Mouse (Mus musculus): ENCODE measurements around the gene Midn.
"Not testable (repeated sequence)": the region's sequence is repeated elsewhere in the genome, so short reads cannot be mapped to it uniquely, and the experiment has no call there.

The Midn gene

DNA sequence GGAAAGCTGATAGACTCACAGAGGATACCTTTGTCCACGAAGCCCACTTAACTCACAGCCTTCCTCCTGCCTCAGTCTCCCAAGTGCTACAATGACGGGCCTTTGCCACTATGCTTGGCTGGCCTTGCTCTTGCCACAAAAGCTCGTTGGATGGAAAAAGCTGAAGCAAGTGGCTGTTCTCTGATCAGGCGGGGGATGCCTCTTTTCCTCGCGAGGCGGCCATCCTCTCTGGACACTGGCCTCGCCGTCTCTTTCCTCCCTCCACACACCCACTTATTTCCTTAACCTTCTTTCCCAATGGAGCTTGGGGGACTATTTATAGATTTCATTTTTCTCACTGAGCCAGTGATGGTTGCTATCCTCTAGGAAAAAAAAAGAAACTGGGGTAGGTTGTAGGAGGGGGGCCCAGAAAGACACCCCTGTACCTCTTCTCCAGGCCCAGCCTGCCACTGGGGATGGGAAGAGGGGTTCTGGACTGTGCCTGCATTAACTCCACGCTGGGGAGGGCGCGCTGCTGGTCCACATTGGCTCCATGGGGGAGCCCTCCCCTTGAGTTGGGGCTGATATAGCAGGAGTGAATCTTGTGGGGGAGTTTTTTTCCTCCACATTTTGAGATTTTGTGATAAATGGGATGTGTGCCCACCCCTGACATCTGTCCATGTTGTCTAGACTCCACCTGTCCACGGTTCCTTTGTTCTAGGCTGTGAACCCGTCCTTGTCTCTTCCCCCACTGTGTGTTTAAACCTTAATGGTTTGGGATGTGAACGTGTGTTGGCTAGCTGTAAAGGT is 9.3 kb downstream of the Midn start:
- DNase-seq (ENCODE audit: extremely low spot score, low read depth, low spot score): no peak

GRCm38 (mm10) chr10:80158307-80158986 is 10.4 kb downstream of the Midn start:
- DNase-seq (ENCODE audit: extremely low spot score, low read depth, low spot score): no peak

GRCm38 (mm10) chr10:80159021-80159560 is 11.0 kb downstream of the Midn start:
- DNase-seq (ENCODE audit: extremely low spot score, low read depth, low spot score): no peak

DNA sequence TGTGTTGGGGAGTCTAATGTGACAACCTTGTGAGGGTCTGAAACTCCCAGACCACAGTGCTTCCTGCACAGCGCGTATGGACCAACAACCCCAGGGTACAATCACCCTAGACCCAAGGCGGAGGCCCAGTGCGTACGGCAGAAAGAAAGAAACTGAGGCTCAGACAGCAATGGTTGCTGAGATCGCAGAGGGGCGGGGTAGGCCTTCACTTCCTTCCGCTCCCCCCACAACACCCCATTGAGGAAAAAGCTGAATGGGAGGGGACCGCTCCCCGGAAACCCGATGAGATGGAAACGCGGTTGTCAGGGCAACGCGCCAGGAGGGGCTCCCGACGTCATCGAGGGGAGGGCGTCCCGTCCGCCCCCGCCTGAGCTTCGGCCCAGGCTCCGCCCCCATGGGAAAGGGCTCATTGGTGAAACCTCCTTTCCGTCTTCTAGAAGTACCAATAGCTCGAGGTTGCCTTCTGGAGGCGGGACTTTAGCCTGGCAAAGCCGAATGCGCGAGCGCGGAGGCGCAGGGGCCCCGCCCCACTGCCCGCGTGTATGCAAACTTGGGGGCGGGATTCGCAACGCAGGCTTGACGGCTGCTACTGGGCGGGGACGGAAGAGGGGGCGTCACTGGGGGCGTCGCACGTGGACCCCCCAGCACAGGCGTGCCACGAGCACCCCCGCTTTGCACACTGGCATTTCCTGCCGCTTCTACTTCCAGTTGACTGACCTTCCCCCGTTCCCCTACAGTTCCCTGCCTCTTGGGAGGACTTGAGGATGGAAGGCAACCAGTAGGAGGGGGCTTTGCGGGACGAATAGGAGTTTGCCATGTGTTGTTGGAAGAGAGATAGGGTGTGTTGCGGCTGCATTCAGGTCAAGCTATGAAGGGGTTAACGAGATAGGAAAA is 11.7 kb downstream of the Midn start:
- peak; percentile 96 for DNase-seq (ENCODE audit: extremely low spot score, low read depth, low spot score)

DNA sequence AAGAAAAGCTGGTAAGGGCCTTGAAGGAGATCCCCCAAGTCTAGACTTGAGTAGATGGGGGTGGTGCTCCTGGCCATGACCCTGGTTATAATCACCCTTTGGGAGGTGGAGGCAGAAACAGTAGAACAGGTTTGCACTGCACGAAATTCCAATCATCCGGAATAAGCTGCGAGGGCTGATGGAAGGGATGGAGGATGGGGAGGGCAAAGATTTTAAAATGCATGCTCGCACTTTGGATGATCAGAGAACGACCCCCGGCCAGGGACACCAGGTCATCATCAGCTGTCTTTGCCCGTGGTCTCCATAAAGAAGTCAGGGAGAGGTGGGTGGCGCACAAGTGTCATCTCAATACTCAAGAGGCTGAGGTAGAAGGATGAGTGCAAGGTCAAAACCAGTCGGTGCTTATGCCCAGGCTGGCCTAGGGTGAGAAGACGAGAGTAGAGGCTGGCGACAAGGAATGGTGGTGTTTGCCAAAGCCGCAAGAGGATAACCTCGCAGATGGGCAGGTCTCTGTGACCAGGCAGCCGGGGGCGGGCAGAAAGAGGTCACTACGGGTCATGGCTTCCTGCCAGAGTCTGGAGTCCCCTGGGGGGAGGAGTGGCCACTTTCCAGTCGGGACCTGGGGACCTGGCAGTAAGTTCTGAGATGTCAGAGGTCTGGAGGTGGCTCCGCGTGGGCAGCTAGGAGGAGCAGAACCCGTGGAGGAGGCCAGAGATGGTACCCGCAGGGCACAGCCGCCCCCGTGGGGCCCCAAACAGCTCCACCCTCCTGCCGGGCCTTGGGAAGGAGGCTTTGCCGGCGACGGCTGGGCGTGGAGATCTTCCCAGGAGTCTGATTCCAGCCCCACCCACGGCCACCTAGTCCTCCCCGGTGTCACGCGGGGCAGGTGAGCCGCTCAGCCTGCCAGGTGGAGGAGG is 12.6 kb downstream of the Midn start:
- DNase-seq (ENCODE audit: extremely low spot score, low read depth, low spot score): no peak

- DNase-seq (ENCODE audit: extremely low spot score, low read depth, low spot score): no peak
These were observed 13.6 kb downstream of the Midn start for GRCm38 (mm10) chr10:80161522-80162242.

GRCm38 (mm10) chr10:80162243-80162608 is 14.2 kb downstream of the Midn start:
- DNase-seq (ENCODE audit: extremely low spot score, low read depth, low spot score): no peak

- no peak for DNase-seq (ENCODE audit: extremely low spot score, low read depth, low spot score)
These were observed 14.7 kb downstream of the Midn start for GRCm38 (mm10) chr10:80162716-80163299.

DNA sequence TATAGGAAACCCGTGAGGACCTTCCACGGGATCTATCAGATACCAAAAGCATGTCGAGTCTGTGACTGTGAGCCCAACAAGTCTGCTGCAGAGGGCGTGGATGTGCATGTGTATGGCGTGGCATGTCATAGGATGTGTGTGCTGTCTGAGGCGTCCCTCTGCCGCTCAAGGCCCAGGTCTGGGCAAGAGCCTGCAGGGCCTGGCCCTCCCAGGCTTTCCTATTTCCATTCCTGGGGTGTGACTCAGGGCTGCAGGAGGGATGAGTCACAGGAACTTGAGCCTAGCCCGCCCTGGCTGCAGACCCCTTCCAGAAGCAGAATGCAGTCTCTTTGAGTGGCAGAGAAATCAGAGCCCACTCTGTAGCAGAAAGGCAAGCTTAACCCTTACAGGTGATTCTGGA is 15.6 kb downstream of the Midn start:
- DNase-seq (ENCODE audit: extremely low spot score, low read depth, low spot score): no peak

DNA sequence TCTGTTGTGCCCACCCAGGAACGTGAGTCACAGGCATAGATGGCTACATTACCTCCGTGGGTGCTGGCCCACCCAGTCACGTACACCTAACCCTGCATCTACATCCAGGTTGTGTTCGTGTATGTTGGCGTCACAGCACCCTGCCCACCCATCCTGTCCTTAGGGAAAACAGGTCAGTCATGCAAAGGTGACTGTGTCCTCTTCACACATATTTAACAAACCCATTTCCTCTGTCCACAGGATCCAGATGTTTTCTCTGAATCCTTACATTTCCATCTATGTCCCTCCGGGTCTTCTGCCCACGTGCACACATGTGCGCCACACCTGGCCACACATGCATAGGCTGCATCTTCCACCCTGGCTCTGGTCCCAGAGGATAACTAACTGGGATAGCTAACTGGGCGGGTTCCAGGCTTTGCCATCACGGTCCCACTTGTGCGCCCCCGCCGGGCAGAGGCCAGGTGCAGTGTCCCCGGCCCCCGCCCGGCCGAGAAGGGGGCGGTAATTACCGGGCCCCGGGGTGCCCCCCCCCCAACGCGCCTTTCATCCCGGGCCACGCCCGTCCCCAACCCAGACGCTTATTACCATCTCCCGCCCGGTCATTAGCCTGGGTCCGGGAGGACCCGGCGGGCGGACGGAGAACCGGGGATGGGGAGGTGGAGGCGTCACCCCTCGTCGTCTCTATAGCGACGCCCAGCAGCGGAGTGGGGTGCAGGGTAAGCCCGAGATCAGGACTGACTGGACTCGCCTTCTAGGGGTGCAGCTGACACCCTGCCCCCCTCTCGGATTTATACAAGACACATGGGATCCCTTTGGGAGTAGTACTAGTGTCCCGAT is 16.3 kb downstream of the Midn start:
- no peak for DNase-seq (ENCODE audit: extremely low spot score, low read depth, low spot score)

DNA sequence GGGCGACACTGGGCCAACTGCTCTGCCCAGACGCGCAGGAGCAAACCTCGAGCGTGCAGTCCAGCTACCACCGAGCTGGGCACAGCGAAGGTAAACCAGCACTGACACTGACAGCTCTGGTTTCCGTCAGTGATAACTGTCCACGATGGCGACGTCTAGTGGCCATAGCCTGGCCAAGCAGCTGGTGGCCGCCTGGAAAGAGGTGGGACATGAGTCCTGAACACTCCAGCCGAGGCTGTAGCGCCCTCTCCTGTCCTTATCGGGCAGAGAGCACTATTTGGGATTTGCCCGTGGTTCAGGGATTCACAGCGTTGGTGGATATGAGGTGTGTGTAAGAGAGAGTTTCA is 16.9 kb downstream of the Midn start:
- no peak for DNase-seq (ENCODE audit: extremely low spot score, low read depth, low spot score)

- DNase-seq (ENCODE audit: extremely low spot score, low read depth, low spot score): no peak
These were observed 17.5 kb downstream of the Midn start, which contains the start of gene Cirbp for GRCm38 (mm10) chr10:80165392-80166128. TSS of gene Cirbp (plus strand) at chr10:80165985.

- DNase-seq (ENCODE audit: extremely low spot score, low read depth, low spot score): not testable (repeated sequence)
These were observed 18.1 kb downstream of the Midn start for GRCm38 (mm10) chr10:80166136-80166535.

- DNase-seq (ENCODE audit: extremely low spot score, low read depth, low spot score): peak; percentile 95
These were observed 19.5 kb downstream of the Midn start for GRCm38 (mm10) chr10:80167460-80168037.

- DNase-seq (ENCODE audit: extremely low spot score, low read depth, low spot score): no peak
These were observed 20.1 kb downstream of the Midn start for GRCm38 (mm10) chr10:80168038-80168661.

DNA sequence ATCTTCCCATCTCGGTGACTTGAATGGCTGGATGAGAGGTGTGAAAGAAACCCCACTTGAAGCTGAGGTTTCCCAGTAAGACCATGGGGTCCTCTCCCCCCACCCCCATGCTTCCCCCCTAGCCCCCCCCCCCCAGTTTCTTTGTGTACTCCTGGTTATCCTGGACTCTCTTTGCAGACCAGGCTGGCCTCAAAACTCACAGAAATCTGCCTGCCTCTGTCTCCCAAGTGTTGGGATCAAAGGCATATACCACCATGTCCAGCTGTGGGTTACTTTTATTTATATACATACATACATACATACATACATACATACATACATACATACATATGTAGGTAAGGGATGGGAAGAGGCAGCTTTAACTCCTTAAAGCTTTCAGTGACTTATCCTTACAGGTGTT is 21.0 kb downstream of the Midn start:
- DNase-seq (ENCODE audit: extremely low spot score, low read depth, low spot score): no peak

DNA sequence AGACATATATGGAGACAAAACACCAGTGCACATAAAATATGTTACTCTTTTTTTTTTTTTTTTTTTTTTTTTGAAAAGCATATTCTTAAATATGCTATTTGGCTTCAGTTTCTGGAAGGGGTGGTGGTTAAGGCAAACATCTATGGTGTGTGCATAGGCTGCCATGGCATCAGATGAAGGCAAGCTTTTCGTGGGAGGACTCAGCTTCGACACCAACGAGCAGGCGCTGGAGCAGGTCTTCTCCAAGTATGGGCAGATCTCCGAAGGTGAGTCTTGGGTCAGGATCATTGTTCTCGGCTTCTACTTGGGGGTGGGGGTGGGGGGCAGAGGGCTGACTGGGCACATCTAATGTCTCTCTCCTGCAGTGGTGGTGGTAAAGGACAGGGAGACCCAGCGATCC is 21.6 kb downstream of the Midn start:
- DNase-seq (ENCODE audit: extremely low spot score, low read depth, low spot score): no peak
